Mouse (Mus musculus) spleen, adult 2 months (tissue): ENCODE results near the gene Trim2.

ENCODE experiments used
- CTCF ChIP-seq: fragments of 200-500 bp; IDR thresholded peaks from 2 replicates; pipeline ENCODE4 v1.5.1; 2011; ENCODE audit warnings: mild to moderate bottlenecking, inconsistent platforms; ENCODE audit not compliant: insufficient read depth, insufficient read length, insufficient replicate concordance; ENCODE audit errors: extremely low read depth
- POLR2A ChIP-seq: fragments of 200-500 bp; IDR thresholded peaks from 2 replicates; pipeline ENCODE4 v1.6.1; 2011; ENCODE audit warnings: low read depth, low read length, inconsistent platforms

DNA sequence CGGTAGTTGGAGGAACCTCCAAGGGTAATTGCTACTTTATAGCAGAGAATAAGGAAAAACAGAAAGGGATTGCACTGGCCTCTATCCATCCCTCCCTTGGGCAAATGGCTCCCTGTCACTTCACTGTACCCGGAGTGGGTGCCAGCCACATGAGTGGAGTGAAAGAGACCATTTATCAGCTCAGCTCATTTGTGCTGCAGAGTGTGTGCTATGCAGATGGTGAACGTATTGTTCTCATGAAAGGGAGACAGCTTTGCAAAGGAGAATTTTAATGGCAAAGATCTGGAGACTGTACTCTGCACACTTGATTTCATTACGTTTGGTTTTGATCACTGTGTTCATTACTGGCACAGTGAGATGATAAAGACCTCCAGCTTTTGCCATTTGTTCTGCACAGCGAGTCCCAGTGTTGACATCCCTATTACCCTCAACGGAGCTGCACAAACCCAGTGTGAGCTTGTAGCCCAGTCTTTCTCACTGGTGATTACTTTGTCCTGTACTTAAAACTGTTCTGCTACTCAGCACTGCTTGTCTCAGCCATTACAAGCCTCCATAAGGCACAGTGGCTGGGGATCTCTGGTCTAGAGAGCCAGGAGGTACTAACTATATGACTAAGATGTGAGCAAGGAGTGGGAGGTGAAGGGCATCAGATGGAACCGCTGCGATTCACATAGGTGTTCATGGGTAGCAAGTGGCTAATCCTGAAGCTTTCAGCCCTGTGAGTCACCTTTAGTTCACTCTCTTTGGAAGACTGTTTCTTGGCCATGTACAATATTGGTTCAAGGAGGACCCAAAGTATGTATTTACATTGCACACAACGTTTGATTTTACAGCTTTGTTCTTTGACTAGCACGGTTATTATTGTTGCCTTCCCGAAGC lies 53.7 kb downstream of the Trim2 start:
- TF ChIP-seq CTCF (no peak), POLR2A (no peak)
